Mouse (Mus musculus): ENCODE data around the gene Fpr3.
"Not testable (repeated sequence)": the region's sequence is repeated elsewhere in the genome, so short reads cannot be mapped to it uniquely, and the experiment has no call there.

Gene Fpr3

GRCm38 (mm10) chr17:17889732-17890425, 2.2 kb downstream of the Fpr3 start:
- no peak for DNase-seq

GRCm38 (mm10) chr17:17896039-17896438, 8.4 kb downstream of the Fpr3 start:
- DNase-seq, result peak; percentile 6

GRCm38 (mm10) chr17:17899268-17899667, 11.6 kb downstream of the Fpr3 start:
- no peak for DNase-seq

GRCm38 (mm10) chr17:17900768-17901167, 13.1 kb downstream of the Fpr3 start:
- DNase-seq, result no peak

- DNase-seq, result peak; percentile 88
Observed at GRCm38 (mm10) chr17:17909636-17910421, 22.2 kb downstream of the Fpr3 start.

- DNase-seq, result not testable (repeated sequence)
Observed at GRCm38 (mm10) chr17:17912618-17913017, 25.0 kb downstream of the Fpr3 start.

- DNase-seq, result no peak
Observed at GRCm38 (mm10) chr17:17917376-17917775, 29.7 kb downstream of the Fpr3 start.

GRCm38 (mm10) chr17:17917782-17918181, 30.1 kb downstream of the Fpr3 start:
- DNase-seq, result no peak

- no peak for DNase-seq
Observed at GRCm38 (mm10) chr17:17973443-17973842, 85.8 kb downstream of the Fpr3 start.

GRCm38 (mm10) chr17:17981232-17981631, 93.6 kb downstream of the Fpr3 start:
- not testable (repeated sequence) for DNase-seq

GRCm38 (mm10) chr17:18004752-18005151, 117.1 kb downstream of the Fpr3 start:
- no peak for DNase-seq
